Mouse (Mus musculus): ENCODE results near the gene Tenm4. TPM values are rescaled to one million over a fixed set of nuclear protein-coding genes. Genes with fewer than 3 reads are reported as not detected.

Tenm4 gene
- polyA plus RNA-seq, 1 experiment from 2014 or later: 45.8 TPM

GRCm38 (mm10) chr7:96890035-96890621, 719.1 kb downstream of the Tenm4 start:
- Histone ChIP-seq H3K9ac (replicated peaks) (no peak overlapping the region), H3K27ac (peak overlapping the region; percentile 78), H3K27me3 (no peaks in the 10 kb centered on the region; the same call in 1 of the 2 replicates), H3K4me3 (replicated peaks) (no peak overlapping the region), H3K9me3 (no peaks in the 10 kb centered on the region), H3K4me2 (no peak overlapping the region), H3K4me1 (replicated peaks) (peaks cover 20% of the 10 kb centered on the region), H3K36me3 (peaks cover 56% of the 10 kb centered on the region)
- WGBS: 15% methylated on average over 7 of the region's 7 CpGs
- ATAC-seq (ENCODE audit: insufficient number of reproducible peaks, insufficient read depth, low FRiP score, low TSS enrichment, low read depth): peak; percentile 68; the same call in 1 of the 2 replicates

DNA sequence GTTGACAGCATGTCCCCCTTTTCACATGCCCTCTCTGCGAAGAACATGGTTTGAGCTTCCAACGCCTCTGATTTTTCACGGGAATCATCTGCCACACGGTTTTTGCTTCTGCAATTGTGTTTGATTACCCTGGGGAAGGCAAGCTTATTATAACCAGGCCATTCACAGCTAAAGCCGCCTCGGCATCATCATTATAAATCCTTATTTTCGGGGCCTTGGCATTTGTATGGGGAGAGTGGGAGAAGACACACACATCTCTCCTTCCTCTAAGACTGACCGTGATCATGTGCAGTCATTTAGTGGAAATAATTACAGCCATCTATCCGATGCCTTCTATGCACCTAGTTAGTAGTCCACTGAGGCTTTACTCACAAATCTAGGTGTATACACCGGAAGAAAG, 719.9 kb downstream of the Tenm4 start:
- Histone ChIP-seq H3K9ac (replicated peaks) (no peak overlapping the region), H3K9me3 (no peaks in the 10 kb centered on the region), H3K27me3 (no peaks in the 10 kb centered on the region; the same call in 1 of the 2 replicates), H3K4me1 (replicated peaks) (peaks cover 20% of the 10 kb centered on the region), H3K4me3 (replicated peaks) (no peak overlapping the region), H3K27ac (no peak overlapping the region), H3K36me3 (peaks cover 56% of the 10 kb centered on the region), H3K4me2 (no peak overlapping the region)
- ATAC-seq (ENCODE audit: insufficient number of reproducible peaks, insufficient read depth, low FRiP score, low TSS enrichment, low read depth): no peak
- 74% methylated on average over 10 of the region's 10 CpGs for WGBS

GRCm38 (mm10) chr7:96899036-96899569, 728.1 kb downstream of the Tenm4 start:
- peaks cover 31% of the 10 kb centered on the region for H3K4me1 ChIP-seq (replicated peaks)
- ATAC-seq (ENCODE audit: insufficient number of reproducible peaks, insufficient read depth, low FRiP score, low TSS enrichment, low read depth): no peak
- no peak overlapping the region for H3K4me2 ChIP-seq
- H3K9me3 ChIP-seq: no peaks in the 10 kb centered on the region
- WGBS: 57% methylated on average over 10 of the region's 10 CpGs
- no peak overlapping the region for H3K9ac ChIP-seq (replicated peaks)
- H3K36me3 ChIP-seq: peaks cover 73% of the 10 kb centered on the region
- no peaks in the 10 kb centered on the region for H3K27me3 ChIP-seq
- H3K27ac ChIP-seq: peak overlapping the region; percentile 59
- no peak overlapping the region for H3K4me3 ChIP-seq (replicated peaks)

- no peak for ATAC-seq (ENCODE audit: insufficient number of reproducible peaks, insufficient read depth, low FRiP score, low TSS enrichment, low read depth)
Observed at GRCm38 (mm10) chr7:96902183-96902582, 731.1 kb downstream of the Tenm4 start.

GRCm38 (mm10) chr7:96903088-96903985, 732.3 kb downstream of the Tenm4 start:
- Histone ChIP-seq H3K4me3 (replicated peaks) (no peak overlapping the region), H3K9me3 (no peaks in the 10 kb centered on the region), H3K36me3 (peaks cover 71% of the 10 kb centered on the region), H3K9ac (replicated peaks) (no peak overlapping the region), H3K4me1 (replicated peaks) (peaks cover 35% of the 10 kb centered on the region), H3K27ac (no peak overlapping the region), H3K27me3 (no peaks in the 10 kb centered on the region; the same call in 1 of the 2 replicates), H3K4me2 (no peak overlapping the region)
- WGBS: 88% methylated on average over 17 of the region's 17 CpGs
- no peak for ATAC-seq (ENCODE audit: insufficient number of reproducible peaks, insufficient read depth, low FRiP score, low TSS enrichment, low read depth)

More at GRCm38 (mm10) chr7:96902183-96902582, 731.1 kb downstream of the Tenm4 start:
- no peak overlapping the region for H3K9ac ChIP-seq (replicated peaks)
- H3K27me3 ChIP-seq: no peaks in the 10 kb centered on the region; the same call in 1 of the 2 replicates
- peaks cover 75% of the 10 kb centered on the region for H3K36me3 ChIP-seq
- H3K27ac ChIP-seq: no peak overlapping the region
- peaks cover 31% of the 10 kb centered on the region for H3K4me1 ChIP-seq (replicated peaks)
- 44% methylated on average over 5 of the region's 5 CpGs for WGBS
- no peaks in the 10 kb centered on the region for H3K9me3 ChIP-seq
- no peak overlapping the region for H3K4me2 ChIP-seq
- no peak overlapping the region for H3K4me3 ChIP-seq (replicated peaks)

- WGBS: 55% methylated on average over 3 of the region's 3 CpGs
- no peaks in the 10 kb centered on the region; the same call in 1 of the 2 replicates for H3K27me3 ChIP-seq
- no peak overlapping the region for H3K9ac ChIP-seq (replicated peaks)
- H3K9me3 ChIP-seq: no peaks in the 10 kb centered on the region
- no peak for ATAC-seq (ENCODE audit: insufficient number of reproducible peaks, insufficient read depth, low FRiP score, low TSS enrichment, low read depth)
- H3K4me3 ChIP-seq (replicated peaks): no peak overlapping the region
- H3K27ac ChIP-seq: no peak overlapping the region
- peaks cover 34% of the 10 kb centered on the region for H3K4me1 ChIP-seq (replicated peaks)
- H3K36me3 ChIP-seq: peaks cover 66% of the 10 kb centered on the region
- no peak overlapping the region for H3K4me2 ChIP-seq
Observed at GRCm38 (mm10) chr7:96904442-96904841, 733.4 kb downstream of the Tenm4 start.

DNA sequence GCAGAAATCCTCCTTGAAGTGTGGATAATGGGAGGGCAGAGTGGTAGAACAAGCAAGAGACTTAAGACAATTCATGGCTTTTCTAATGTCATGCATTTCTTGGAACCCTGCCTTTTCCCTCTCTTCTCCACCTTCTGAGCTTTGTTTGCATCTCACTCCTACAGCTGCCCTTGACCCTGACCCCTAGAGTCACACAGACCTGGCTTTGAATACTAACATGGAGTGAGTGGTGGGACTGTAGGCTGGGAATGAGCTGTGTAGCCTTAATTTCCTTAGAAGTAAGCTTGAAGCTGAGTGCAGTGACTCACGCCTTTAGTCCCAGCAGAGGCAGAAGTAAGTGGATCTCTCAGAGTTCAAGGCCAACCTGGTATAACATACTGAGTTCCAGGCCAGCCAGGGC, 733.9 kb downstream of the Tenm4 start:
- Histone ChIP-seq H3K9ac (replicated peaks) (no peak overlapping the region), H3K27me3 (no peaks in the 10 kb centered on the region; the same call in 1 of the 2 replicates), H3K4me1 (replicated peaks) (peaks cover 36% of the 10 kb centered on the region), H3K9me3 (no peaks in the 10 kb centered on the region), H3K27ac (no peak overlapping the region), H3K4me3 (replicated peaks) (no peak overlapping the region), H3K4me2 (no peak overlapping the region), H3K36me3 (peaks cover 66% of the 10 kb centered on the region)
- ATAC-seq (ENCODE audit: insufficient number of reproducible peaks, insufficient read depth, low FRiP score, low TSS enrichment, low read depth): no peak
- WGBS: 89% methylated on average over 1 of the region's 1 CpGs

DNA sequence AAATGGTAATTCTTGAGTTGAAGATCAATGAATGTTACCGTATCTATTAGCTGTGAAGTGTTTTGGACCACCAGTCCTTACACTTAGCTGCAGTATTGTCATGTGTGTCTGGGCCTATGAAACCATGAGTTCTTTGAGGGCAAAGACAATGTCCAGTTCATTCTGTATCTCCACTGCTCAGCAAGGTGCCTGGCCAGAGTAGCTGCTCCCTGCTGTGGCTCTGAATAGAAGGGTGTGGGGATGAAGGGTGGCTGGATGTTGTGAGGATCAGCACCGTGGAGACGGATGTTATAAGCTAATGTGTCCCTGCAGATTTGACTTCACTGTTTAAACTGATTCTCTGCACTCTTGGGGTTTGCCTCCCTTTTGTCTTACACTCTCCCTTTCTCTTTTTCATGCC, 734.4 kb downstream of the Tenm4 start:
- H3K9me3 ChIP-seq: no peaks in the 10 kb centered on the region
- no peak overlapping the region for H3K4me3 ChIP-seq (replicated peaks)
- no peak for ATAC-seq (ENCODE audit: insufficient number of reproducible peaks, insufficient read depth, low FRiP score, low TSS enrichment, low read depth)
- H3K4me1 ChIP-seq (replicated peaks): peaks cover 39% of the 10 kb centered on the region
- no peaks in the 10 kb centered on the region; the same call in 1 of the 2 replicates for H3K27me3 ChIP-seq
- WGBS: 95% methylated on average over 3 of the region's 3 CpGs
- peaks cover 62% of the 10 kb centered on the region for H3K36me3 ChIP-seq
- no peak overlapping the region for H3K9ac ChIP-seq (replicated peaks)
- no peak overlapping the region for H3K4me2 ChIP-seq
- no peak overlapping the region for H3K27ac ChIP-seq

DNA sequence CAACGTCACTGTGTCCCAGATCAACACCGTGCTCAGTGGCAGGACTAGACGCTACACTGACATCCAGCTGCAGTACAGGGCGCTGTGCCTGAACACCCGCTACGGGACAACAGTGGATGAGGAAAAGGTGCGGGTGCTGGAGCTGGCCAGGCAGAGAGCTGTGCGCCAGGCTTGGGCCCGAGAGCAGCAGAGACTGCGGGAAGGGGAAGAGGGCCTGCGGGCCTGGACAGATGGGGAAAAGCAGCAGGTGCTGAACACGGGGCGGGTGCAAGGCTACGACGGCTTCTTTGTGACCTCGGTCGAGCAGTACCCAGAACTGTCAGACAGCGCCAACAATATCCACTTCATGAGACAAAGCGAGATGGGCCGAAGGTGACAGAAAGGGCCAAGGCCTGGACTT, 735.2 kb downstream of the Tenm4 start:
- no peak overlapping the region for H3K4me3 ChIP-seq (replicated peaks)
- ATAC-seq (ENCODE audit: insufficient number of reproducible peaks, insufficient read depth, low FRiP score, low TSS enrichment, low read depth): no peak
- H3K9ac ChIP-seq (replicated peaks): no peak overlapping the region
- no peaks in the 10 kb centered on the region; the same call in 1 of the 2 replicates for H3K27me3 ChIP-seq
- H3K4me1 ChIP-seq (replicated peaks): peaks cover 42% of the 10 kb centered on the region
- H3K27ac ChIP-seq: no peak overlapping the region
- H3K9me3 ChIP-seq: no peaks in the 10 kb centered on the region
- WGBS: 89% methylated on average over 20 of the region's 20 CpGs
- H3K36me3 ChIP-seq: peaks cover 54% of the 10 kb centered on the region
- no peak overlapping the region for H3K4me2 ChIP-seq

GRCm38 (mm10) chr7:96907971-96908680, 737.1 kb downstream of the Tenm4 start:
- ATAC-seq (ENCODE audit: insufficient number of reproducible peaks, insufficient read depth, low FRiP score, low TSS enrichment, low read depth): no peak
- H3K4me3 ChIP-seq (replicated peaks): no peak overlapping the region
- H3K4me1 ChIP-seq (replicated peaks): peaks cover 50% of the 10 kb centered on the region

More at GRCm38 (mm10) chr7:96907971-96908680, 737.1 kb downstream of the Tenm4 start:
- Histone ChIP-seq H3K27ac (0 out of 2 replicates have a peak overlapping the region, but pooled peaks have one; percentile 18), H3K9ac (replicated peaks) (no peak overlapping the region), H3K27me3 (peaks cover 6% of the 10 kb centered on the region), H3K36me3 (peaks cover 39% of the 10 kb centered on the region), H3K4me2 (no peak overlapping the region), H3K9me3 (no peaks in the 10 kb centered on the region)
- WGBS: 68% methylated on average over 16 of the region's 16 CpGs
